ENCODE assay signal across 30 mouse cellular contexts in genomic region chr5:147445252-147445651, GRCm38 (mm10). TPM values are rescaled to one million over a fixed set of nuclear protein-coding genes. Genes with fewer than 3 reads are reported as not detected.
DNase-seq lines count a peak whose midpoint lies in the region; ATAC-seq and TF ChIP-seq lines count a peak whose summit lies in the region.
"Had no signal": no experiment of that assay in that cellular context is flagged by ENCODE, and none has a peak within 500 bp of the region (broad histone marks: within the 10 kb centered on the region; RNA-seq: fewer than 3 reads in every experiment).

No protein-coding gene starts in this region.

- no peak for ATAC-seq in embryonic facial prominence, embryonic 11.5 days (replicated peaks; ENCODE audit: insufficient number of reproducible peaks, low FRiP score, low TSS enrichment, low read depth)
- no peak for ATAC-seq in heart, embryonic 13.5 days (ENCODE audit: extremely low read depth, insufficient number of reproducible peaks, low FRiP score, low TSS enrichment)
- no peak for ATAC-seq in monocyte, adult 5-6 weeks (replicated peaks; ENCODE audit: insufficient number of reproducible peaks, low FRiP score, low TSS enrichment, poor library complexity, severe bottlenecking)
- ATAC-seq: inflammation-experienced regulatory T-cells, adult 6 months had no signal

- no peaks in the 10 kb centered on the region for H3K36me3 ChIP-seq in embryonic facial prominence, embryonic 11.5 days (replicated peaks; ENCODE audit: control insufficient read depth, insufficient read depth, low read depth, low read length)
- peaks cover 4% of the 10 kb centered on the region; the same call in 1 of the 2 replicates for H3K36me3 ChIP-seq in embryonic facial prominence, embryonic 10.5 days (replicated peaks)
- peaks cover 6% of the 10 kb centered on the region; the same call in 1 of the 2 replicates for H3K36me3 ChIP-seq in heart, embryonic 13.5 days
- no peaks in the 10 kb centered on the region for H3K36me3 ChIP-seq in testis, adult 2 months (ENCODE audit: control insufficient read depth, insufficient read depth, low read length)
- H3K36me3 ChIP-seq: forebrain, embryonic 12.5 days; limb, embryonic 13.5 days; neural tube, embryonic 15.5 days had no signal

- peak; percentile 21 for DNase-seq in embryonic facial prominence, embryonic 11.5 days (ENCODE audit: low spot score)
- no peak for DNase-seq in embryonic facial prominence, embryonic 10.5 days (ENCODE audit: low spot score)
- no peak for DNase-seq in heart, postnatal 4 days
- DNase-seq in testis, postnatal 10 days (ENCODE audit: low spot score) = no peak
- DNase-seq in adrenal gland, adult 2 months = no peak
- DNase-seq: adrenal gland, postnatal 10 days; cerebellum, adult 11 months; cerebellum, adult 9-10 months; embryo, embryonic 11 days; heart, postnatal 36 days; kidney, adult 8-10 months; kidney, postnatal 4 days; lung, adult 2 months; lung, postnatal 10 days; midbrain, embryonic 14.5 days; retina, postnatal 1 day; spleen, adult 18-20 months had no signal

- no peaks in the 10 kb centered on the region for H3K27me3 ChIP-seq in embryonic facial prominence, embryonic 11.5 days (ENCODE audit: control insufficient read depth, insufficient read depth, low read length)
- H3K27me3 ChIP-seq in embryonic facial prominence, embryonic 10.5 days (replicated peaks; ENCODE audit: low read depth, poor library complexity, severe bottlenecking) = no peaks in the 10 kb centered on the region
- no peaks in the 10 kb centered on the region for H3K27me3 ChIP-seq in heart, embryonic 13.5 days (replicated peaks)
- H3K27me3 ChIP-seq in testis, adult 2 months (ENCODE audit: control insufficient read depth, insufficient read depth, low read length) = no peaks in the 10 kb centered on the region
- H3K27me3 ChIP-seq: CH12.LX; forebrain, embryonic 12.5 days; limb, embryonic 13.5 days; neural tube, embryonic 15.5 days had no signal

- TF ChIP-seq CTCF in testis, adult 2 months (IDR thresholded peaks at IDR 0.05; ENCODE audit: control insufficient read depth, insufficient read depth, insufficient replicate concordance, low read depth, low read length) = no peak

- H3K4me3 ChIP-seq in embryonic facial prominence, embryonic 11.5 days (ENCODE audit: low read depth, low read length) = no peak overlapping the region
- no peak overlapping the region for H3K4me3 ChIP-seq in embryonic facial prominence, embryonic 10.5 days
- no peak overlapping the region for H3K4me3 ChIP-seq in heart, embryonic 13.5 days
- H3K4me3 ChIP-seq in testis, adult 2 months (ENCODE audit: control insufficient read depth, low read depth, low read length) = peak overlapping the region; percentile 50; the same call in 1 of the 2 replicates
- H3K4me3 ChIP-seq: erythroblast, embryonic 14.5 days; forebrain, embryonic 12.5 days; limb, embryonic 13.5 days; neural tube, embryonic 15.5 days had no signal

- no peak overlapping the region for H3K27ac ChIP-seq in embryonic facial prominence, embryonic 11.5 days (replicated peaks; ENCODE audit: low read depth, low read length)
- no peak overlapping the region for H3K27ac ChIP-seq in embryonic facial prominence, embryonic 10.5 days (replicated peaks)
- H3K27ac ChIP-seq in heart, embryonic 13.5 days (replicated peaks) = 0 out of 2 replicates have a peak overlapping the region, but pooled peaks have one; percentile 24
- no peak overlapping the region for H3K27ac ChIP-seq in testis, adult 2 months (ENCODE audit: control insufficient read depth, insufficient read depth, low read depth, low read length)
- H3K27ac ChIP-seq: forebrain, embryonic 12.5 days; hindbrain, embryonic 14.5 days; kidney, postnatal 0 days; limb, embryonic 13.5 days; macrophage; neural tube, embryonic 15.5 days had no signal

- no peak for TF ChIP-seq POLR2A in testis, adult 2 months (IDR thresholded peaks at IDR 0.05; ENCODE audit: control insufficient read depth, low read depth, low read length)

- no peak overlapping the region for H3K4me2 ChIP-seq in embryonic facial prominence, embryonic 11.5 days (ENCODE audit: low read depth, low read length)
- no peak overlapping the region for H3K4me2 ChIP-seq in heart, embryonic 13.5 days
- H3K4me2 ChIP-seq: forebrain, embryonic 12.5 days; hindbrain, embryonic 14.5 days; limb, embryonic 13.5 days; neural tube, embryonic 15.5 days had no signal

- H3K4me1 ChIP-seq in embryonic facial prominence, embryonic 11.5 days (ENCODE audit: control insufficient read depth, insufficient read depth, low read length) = no peaks in the 10 kb centered on the region
- H3K4me1 ChIP-seq in embryonic facial prominence, embryonic 10.5 days = peaks cover 7% of the 10 kb centered on the region
- H3K4me1 ChIP-seq in heart, embryonic 13.5 days = peaks cover 77% of the 10 kb centered on the region
- no peaks in the 10 kb centered on the region; the same call in 1 of the 2 replicates for H3K4me1 ChIP-seq in testis, adult 2 months (ENCODE audit: control insufficient read depth, insufficient read depth, low read length)

- H3K9ac ChIP-seq in embryonic facial prominence, embryonic 11.5 days (replicated peaks; ENCODE audit: low read length) = no peak overlapping the region
- no peak overlapping the region for H3K9ac ChIP-seq in heart, embryonic 13.5 days
- H3K9ac ChIP-seq: forebrain, embryonic 12.5 days; hindbrain, embryonic 14.5 days; limb, embryonic 13.5 days; neural tube, embryonic 15.5 days had no signal

- no peaks in the 10 kb centered on the region for H3K9me3 ChIP-seq in embryonic facial prominence, embryonic 11.5 days (replicated peaks; ENCODE audit: control insufficient read depth, low read length)
- H3K9me3 ChIP-seq in embryonic facial prominence, embryonic 10.5 days = no peaks in the 10 kb centered on the region
- H3K9me3 ChIP-seq in heart, embryonic 13.5 days = 0 out of 2 replicates have a peak, but pooled peaks cover 3% of the 10 kb centered on the region
- H3K9me3 ChIP-seq: forebrain, embryonic 12.5 days; limb, embryonic 13.5 days; neural tube, embryonic 15.5 days had no signal

- 77% methylated on average over 4 of the region's 4 CpGs for WGBS in embryonic facial prominence, embryonic 11.5 days
- WGBS in embryonic facial prominence, embryonic 10.5 days = 82% methylated on average over 4 of the region's 4 CpGs
- WGBS in heart, embryonic 13.5 days = 69% methylated on average over 4 of the region's 4 CpGs

RNA-seq across cellular contexts. Expression of gene Pan3, which starts 15.3 kb away (rescaled TPM):
- 41.2 and 41.8 TPM in 2 replicates for polyA plus RNA-seq in embryonic facial prominence, embryonic 11.5 days (2014; fragmentation: Nextera tagmentation; extraction: Ambion mirVana)
- 59.7 and 60.9 TPM in 2 replicates for polyA plus RNA-seq in embryonic facial prominence, embryonic 10.5 days (2016; fragmentation: Nextera tagmentation; extraction: Ambion mirVana)
- 41.6 and 44.3 TPM in 2 replicates for polyA plus RNA-seq in heart, embryonic 13.5 days (2015; fragmentation: Nextera tagmentation; extraction: Ambion mirVana)
- 10 to 100 TPM; 57.2 to 58.4 TPM for total RNA-seq in heart, postnatal 4 days (2021)
- polyA plus RNA-seq in testis, adult 2 months (2012; rRNA removed) = 77.6 and 94.5 TPM in 2 replicates
- total RNA-seq in adrenal gland, adult 2 months (2021) = 100 to 1,000 TPM in 1 of 2 experiments, 10 to 100 TPM in 1; 75.5 to 122 TPM
- polyA plus RNA-seq in adrenal gland, adult 2 months (2012; rRNA removed) = 8.0 and 11.2 TPM in 2 replicates
- total RNA-seq in monocyte, adult 5-6 weeks (2017) = 167 to 270 TPM (median 183 TPM) in 3 replicates

RNA-seq across cellular contexts. Expression of gene Flt3, which starts 45.0 kb away (rescaled TPM):
- polyA plus RNA-seq in embryonic facial prominence, embryonic 11.5 days (2014; fragmentation: Nextera tagmentation; extraction: Ambion mirVana) = 0.27 and 0.31 TPM in 2 replicates
- polyA plus RNA-seq in embryonic facial prominence, embryonic 10.5 days (2016; fragmentation: Nextera tagmentation; extraction: Ambion mirVana) = 0.06 and 0.09 TPM in 2 replicates
- polyA plus RNA-seq in heart, embryonic 13.5 days (2015; fragmentation: Nextera tagmentation; extraction: Ambion mirVana) = 0.04 and 0.08 TPM in 2 replicates
- not detected for total RNA-seq in heart, postnatal 4 days (2021)
- polyA plus RNA-seq in testis, adult 2 months (2012; rRNA removed) = 0.76 and 1.0 TPM in 2 replicates
- total RNA-seq in adrenal gland, adult 2 months (2021) = under 1 TPM; 0.24 to 0.35 TPM
- polyA plus RNA-seq in adrenal gland, adult 2 months (2012; rRNA removed) = 0.07 and 0.15 TPM in 2 replicates
- total RNA-seq in monocyte, adult 5-6 weeks (2017) = 1.7 to 3.9 TPM (median 3.2 TPM) in 3 replicates
- total RNA-seq: gastrocnemius, adult 8-10 months had no signal
